Mouse (Mus musculus): ENCODE measurements at regions not wholly inside any gene's neighbourhood (a gene's known extent, or its start where the extent isn't known, plus 50 kb on each side); places are given as distances from the start of the nearest gene placed in this dataset.

- ATAC-seq: no peak
These were observed 57.0 kb upstream of the Lrpap1 start for GRCm38 (mm10) chr5:35162607-35163006.

GRCm38 (mm10) chr5:35162120-35162519 lies 56.6 kb upstream of the Lrpap1 start:
- ATAC-seq: no peak

- ATAC-seq: no peak
These were observed 55.6 kb upstream of the Lrpap1 start for GRCm38 (mm10) chr5:35160929-35161815.

- no peak for ATAC-seq
These were observed 54.3 kb upstream of the Lrpap1 start for GRCm38 (mm10) chr5:35159854-35160253.

GRCm38 (mm10) chr5:35159178-35159661 lies 53.7 kb upstream of the Lrpap1 start:
- ATAC-seq: no peak

GRCm38 (mm10) chr5:35158346-35159047 lies 52.9 kb upstream of the Lrpap1 start:
- no peak for ATAC-seq

- no peak for ATAC-seq
These were observed 50.8 kb upstream of the Lrpap1 start for GRCm38 (mm10) chr5:35156371-35156770.

- ATAC-seq: no peak
These were observed 50.2 kb upstream of the Lrpap1 start for GRCm38 (mm10) chr5:35155717-35156116.
